9 mouse cellular contexts compared by ENCODE assay signal in the genomic region with DNA sequence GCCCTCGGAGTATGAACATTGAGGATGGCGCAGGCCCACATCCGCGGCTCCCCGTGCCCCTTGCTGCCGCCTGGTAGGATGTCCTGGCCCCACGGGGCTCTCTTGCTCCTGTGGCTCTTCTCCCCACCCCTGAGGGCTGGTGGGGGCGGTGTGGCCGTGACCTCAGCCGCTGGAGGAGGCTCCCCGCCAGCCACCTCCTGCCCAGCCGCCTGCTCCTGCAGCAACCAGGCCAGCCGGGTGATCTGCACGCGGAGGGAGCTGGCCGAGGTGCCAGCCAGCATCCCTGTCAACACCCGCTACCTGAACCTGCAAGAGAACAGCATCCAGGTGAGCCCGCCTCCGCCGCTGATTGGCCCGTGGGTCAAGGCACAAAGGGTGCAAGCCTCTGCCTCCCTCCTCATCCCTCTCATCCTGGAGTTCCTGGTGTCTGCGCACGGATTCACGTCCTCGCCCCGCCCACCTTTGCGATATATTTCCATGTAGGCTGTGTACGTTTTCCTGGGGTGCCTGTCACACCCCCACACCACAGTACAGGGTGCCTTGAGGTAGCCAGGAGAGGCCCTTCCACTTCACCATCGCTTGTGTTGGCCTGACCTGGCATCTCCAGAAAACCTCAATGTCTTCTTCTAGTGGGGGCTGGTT. TPM values are rescaled to one million over a fixed set of nuclear protein-coding genes. Genes with fewer than 3 reads are reported as not detected.
A peak's percentile ranks its signal among the peaks of the same experiment; 100 is the strongest.
DNase-seq lines count a peak whose midpoint lies in the region; ATAC-seq and TF ChIP-seq lines count a peak whose summit lies in the region.
"Had no signal": no experiment of that assay in that cellular context is flagged by ENCODE, and none has a peak within 500 bp of the region (broad histone marks: within the 10 kb centered on the region; RNA-seq: fewer than 3 reads in every experiment).

No protein-coding gene starts in this region.

- WGBS in forebrain, postnatal 0 days, result 40% methylated on average over 29 of the region's 29 CpGs
- WGBS in midbrain, embryonic 10.5 days, result 30% methylated on average over 29 of the region's 29 CpGs

- peak overlapping the region; percentile 92 for H3K4me2 ChIP-seq in forebrain, postnatal 0 days (ENCODE audit: low read depth)
- H3K4me2 ChIP-seq: liver, embryonic 12.5 days had no signal

- H3K9me3 ChIP-seq in forebrain, postnatal 0 days (ENCODE audit: low read length), result no peaks in the 10 kb centered on the region
- no peaks in the 10 kb centered on the region for H3K9me3 ChIP-seq in midbrain, embryonic 10.5 days (replicated peaks)
- H3K9me3 ChIP-seq: liver, embryonic 12.5 days had no signal

- peak overlapping the region; percentile 99 for H3K9ac ChIP-seq in forebrain, postnatal 0 days
- H3K9ac ChIP-seq: liver, embryonic 12.5 days had no signal

- H3K36me3 ChIP-seq in forebrain, postnatal 0 days (ENCODE audit: insufficient read depth), result peaks cover 54% of the 10 kb centered on the region
- H3K36me3 ChIP-seq in midbrain, embryonic 10.5 days, result peaks cover 52% of the 10 kb centered on the region
- H3K36me3 ChIP-seq: liver, embryonic 12.5 days had no signal

- peak; percentile 53 for DNase-seq in cerebellum, adult 11 months
- DNase-seq in cerebellum, postnatal 4 days (ENCODE audit: low spot score in 2 of 2), result no peak
- DNase-seq in cerebellum, adult 9-10 months, result peak; percentile 62
- no peak for DNase-seq in forebrain, postnatal 0 days
- DNase-seq in midbrain, embryonic 10.5 days (ENCODE audit: low spot score), result no peak
- DNase-seq in adrenal gland, postnatal 4 days (ENCODE audit: low spot score in 2 of 2), result no peak
- DNase-seq in frontal cortex, postnatal 14 days (ENCODE audit: low spot score in 2 of 2), result no peak
- no peak for DNase-seq in kidney, postnatal 25 days

- H3K27me3 ChIP-seq in forebrain, postnatal 0 days (ENCODE audit: insufficient read depth, low read length), result no peaks in the 10 kb centered on the region
- H3K27me3 ChIP-seq in midbrain, embryonic 10.5 days (ENCODE audit: low read depth, poor library complexity, severe bottlenecking), result peaks cover 64% of the 10 kb centered on the region

- H3K4me3 ChIP-seq in forebrain, postnatal 0 days (ENCODE audit: low read depth, low read length), result peak overlapping the region; percentile 90
- peak overlapping the region; percentile 36 for H3K4me3 ChIP-seq in midbrain, embryonic 10.5 days
- H3K4me3 ChIP-seq: liver, embryonic 12.5 days had no signal

- peaks cover 23% of the 10 kb centered on the region for H3K4me1 ChIP-seq in forebrain, postnatal 0 days (ENCODE audit: insufficient read depth)
- peaks cover 48% of the 10 kb centered on the region for H3K4me1 ChIP-seq in midbrain, embryonic 10.5 days

- ATAC-seq in forebrain, postnatal 0 days, result no peak
- ATAC-seq: liver, embryonic 12.5 days had no signal

- TF ChIP-seq CTCF in forebrain, postnatal 0 days (IDR thresholded peaks at IDR 0.05; ENCODE audit: low read depth), result no peak

- H3K27ac ChIP-seq in forebrain, postnatal 0 days (ENCODE audit: low read depth, low read length), result peak overlapping the region; percentile 29; the same call in 1 of the 2 replicates
- no peak overlapping the region for H3K27ac ChIP-seq in midbrain, embryonic 10.5 days (replicated peaks)
- H3K27ac ChIP-seq: liver, embryonic 12.5 days had no signal

RNA-seq across cellular contexts. Expression of gene Lrrc4b, which starts 16.2 kb away (rescaled TPM):
- 347 and 391 TPM in 2 replicates for total RNA-seq in forebrain, postnatal 0 days (2014; rRNA removed)
- polyA plus RNA-seq in forebrain, postnatal 0 days (2015; fragmentation: Nextera tagmentation; extraction: Ambion mirVana), result 19.5 and 22.2 TPM in 2 replicates
- 2.4 and 3.5 TPM in 2 replicates for polyA plus RNA-seq in midbrain, embryonic 10.5 days (2016; fragmentation: Nextera tagmentation; extraction: Ambion mirVana)
- 10 to 100 TPM; 18.7 to 18.8 TPM for total RNA-seq in adrenal gland, postnatal 4 days (2021)
- polyA plus RNA-seq: liver, embryonic 12.5 days had no signal

RNA-seq across cellular contexts. Expression of gene Aspdh, which starts 20.2 kb away (rescaled TPM):
- 4.4 and 20.3 TPM in 2 replicates for total RNA-seq in forebrain, postnatal 0 days (2014; rRNA removed)
- 1.6 and 2.2 TPM in 2 replicates for polyA plus RNA-seq in forebrain, postnatal 0 days (2015; fragmentation: Nextera tagmentation; extraction: Ambion mirVana)
- 0.99 and 2.0 TPM in 2 replicates for polyA plus RNA-seq in midbrain, embryonic 10.5 days (2016; fragmentation: Nextera tagmentation; extraction: Ambion mirVana)
- total RNA-seq in adrenal gland, postnatal 4 days (2021), result 1 to 10 TPM; 3.2 to 6.2 TPM

RNA-seq across cellular contexts. Expression of gene Josd2, which starts 22.8 kb away (rescaled TPM):
- total RNA-seq in forebrain, postnatal 0 days (2014; rRNA removed), result 27.6 and 39.3 TPM in 2 replicates
- polyA plus RNA-seq in forebrain, postnatal 0 days (2015; fragmentation: Nextera tagmentation; extraction: Ambion mirVana), result 28.6 and 31.7 TPM in 2 replicates
- 71.6 and 76.8 TPM in 2 replicates for polyA plus RNA-seq in midbrain, embryonic 10.5 days (2016; fragmentation: Nextera tagmentation; extraction: Ambion mirVana)
- total RNA-seq in adrenal gland, postnatal 4 days (2021), result 10 to 100 TPM; 40.3 to 48.1 TPM

RNA-seq across cellular contexts. Expression of gene Emc10, which starts 51.3 kb away (rescaled TPM):
- total RNA-seq in forebrain, postnatal 0 days (2014; rRNA removed), result 212 and 238 TPM in 2 replicates
- 168 and 171 TPM in 2 replicates for polyA plus RNA-seq in forebrain, postnatal 0 days (2015; fragmentation: Nextera tagmentation; extraction: Ambion mirVana)
- 104 and 108 TPM in 2 replicates for polyA plus RNA-seq in midbrain, embryonic 10.5 days (2016; fragmentation: Nextera tagmentation; extraction: Ambion mirVana)
- 10 to 100 TPM; 84.1 to 90.2 TPM for total RNA-seq in adrenal gland, postnatal 4 days (2021)

RNA-seq across cellular contexts. Expression of gene Fam71e1, which starts 51.4 kb away (rescaled TPM):
- 21.1 and 22.0 TPM in 2 replicates for total RNA-seq in forebrain, postnatal 0 days (2014; rRNA removed)
- polyA plus RNA-seq in forebrain, postnatal 0 days (2015; fragmentation: Nextera tagmentation; extraction: Ambion mirVana), result 23.1 and 27.2 TPM in 2 replicates
- polyA plus RNA-seq in midbrain, embryonic 10.5 days (2016; fragmentation: Nextera tagmentation; extraction: Ambion mirVana), result 20.5 and 27.6 TPM in 2 replicates
- 10 to 100 TPM; 21.6 to 22.7 TPM for total RNA-seq in adrenal gland, postnatal 4 days (2021)

Comparison
In these comparisons a context has a peak if more than half of its experiments do, and no peak if none do; other contexts are left out.
1. DNase-seq: peak in cerebellum, adult 11 months (single experiment) and cerebellum, adult 9-10 months (single experiment); none in cerebellum, postnatal 4 days (0 of 2), forebrain, postnatal 0 days (single experiment), midbrain, embryonic 10.5 days (single experiment), adrenal gland, postnatal 4 days (0 of 2), frontal cortex, postnatal 14 days (0 of 2) and kidney, postnatal 25 days (0 of 2).
2. RNA of gene Lrrc4b, which starts 16.2 kb away (total RNA-seq): 347 to 391 TPM in forebrain, postnatal 0 days; 18.7 to 18.8 TPM in adrenal gland, postnatal 4 days; every median in the first group is over 10 times any median in the second.